Mouse (Mus musculus) embryonic fibroblast, embryonic 13.5 days (primary cell): Measurements from ENCODE around the gene Fcgr2b.

Experiments
- CTCF ChIP-seq: IDR thresholded peaks from 2 replicates; pipeline ENCODE4 v1.5.1; 2011; ENCODE audit warnings: mild to moderate bottlenecking, control low read depth, low read length, moderate library complexity, borderline replicate concordance; ENCODE audit not compliant: insufficient read depth
- POLR2A ChIP-seq: IDR thresholded peaks from 2 replicates; pipeline ENCODE4 v1.6.1; 2011; ENCODE audit warnings: low read depth, mild to moderate bottlenecking, control low read depth, low read length, moderate library complexity

- TF ChIP-seq CTCF (no peak), POLR2A (no peak)
These were observed 57.0 kb downstream of the Fcgr2b start for GRCm38 (mm10) chr1:170919308-170919707.
